Mouse (Mus musculus) hindbrain, embryonic 11.5 days (tissue): ENCODE measurements around the gene Dstyk. TPM values are rescaled to one million over a fixed set of nuclear protein-coding genes. Genes with fewer than 3 reads are reported as not detected.

Experiments used
- ATAC-seq: fragments of 200-750 bp; cut with Nextera tagmentation; 2 replicates; pipeline ENCODE4 v1.8.0; 2017; ENCODE audit warnings: mild to moderate bottlenecking, moderate TSS enrichment, moderate library complexity; ENCODE audit not compliant: low FRiP score
- DNase-seq: peaks from one replicate; pipeline ENCODE4 v3.0.0-alpha.2; 2015; ENCODE audit warnings: low spot score
- H3K27ac ChIP-seq: fragments of 300-500 bp; sonication (generic); 2 replicates; pipeline ENCODE4 v1.5.1; 2014; ENCODE audit warnings: mild to moderate bottlenecking, low read depth, low read length
- H3K27me3 ChIP-seq: fragments of 300-500 bp; sonication (generic); 2 replicates; pipeline ENCODE4 v1.6.1; 2014; ENCODE audit warnings: mild to moderate bottlenecking, low read length, moderate library complexity, mixed read lengths; ENCODE audit not compliant: control insufficient read depth, insufficient read depth
- H3K36me3 ChIP-seq: fragments of 300-500 bp; sonication (generic); 2 replicates; pipeline ENCODE4 v1.6.1; 2014; ENCODE audit warnings: mild to moderate bottlenecking, low read length, moderate library complexity, mixed read lengths; ENCODE audit not compliant: control insufficient read depth, insufficient read depth
- H3K4me1 ChIP-seq: fragments of 300-500 bp; sonication (generic); replicated peaks from 2 replicates; pipeline ENCODE4 v1.6.1; 2014; ENCODE audit warnings: low read length, mixed read lengths; ENCODE audit not compliant: control insufficient read depth, insufficient read depth
- H3K4me2 ChIP-seq: fragments of 300-500 bp; sonication (generic); replicated peaks from 2 replicates; pipeline ENCODE4 v1.6.1; 2014; ENCODE audit warnings: mild to moderate bottlenecking, low read depth, low read length
- H3K4me3 ChIP-seq: fragments of 300-500 bp; sonication (generic); 2 replicates; pipeline ENCODE4 v1.5.1; 2014; ENCODE audit warnings: low read depth, low read length
- H3K9ac ChIP-seq: fragments of 300-500 bp; sonication (generic); 2 replicates; pipeline ENCODE4 v1.6.1; 2014; ENCODE audit warnings: low read depth, low read length
- H3K9me3 ChIP-seq: fragments of 300-500 bp; sonication (generic); 2 replicates; pipeline ENCODE4 v1.6.1; 2016; ENCODE audit warnings: low read length; ENCODE audit not compliant: control insufficient read depth
- WGBS: fragments of 180-500 bp; shearing (Covaris S2); extraction: QIAGEN DNeasy Blood & Tissue Kit; methylation state at CpG from one replicate; pipeline ENCODE4 v1.1.7; 2014; 5-methylcytosine and 5-hydroxymethylcytosine counted together
- polyA plus RNA-seq: library from polyadenylated mRNA; unstranded; fragments of >200 nt; fragmentation: Nextera tagmentation; extraction: Ambion mirVana; gene quantifications from 2 replicates; pipeline ENCODE4 v1.2.1, GENCODE M21; 2014

The Dstyk gene
- polyA plus RNA-seq, 1 experiment from 2014 or later = 11.5 TPM

- Histone ChIP-seq H3K27me3 (no peaks in the 10 kb centered on the region), H3K4me1 (peaks cover 14% of the 10 kb centered on the region), H3K4me3 (no peak overlapping the region), H3K27ac (no peak overlapping the region), H3K9ac (no peak overlapping the region), H3K9me3 (no peaks in the 10 kb centered on the region), H3K4me2 (no peak overlapping the region), H3K36me3 (no peaks in the 10 kb centered on the region)
- ATAC-seq (no peak), DNase-seq (no peak)
- 83% methylated on average over 5 of the region's 5 CpGs for WGBS
These were observed 24.5 kb upstream of the Dstyk start for GRCm38 (mm10) chr1:132392872-132393271.

GRCm38 (mm10) chr1:132396705-132397104 lies 20.6 kb upstream of the Dstyk start:
- no peak overlapping the region for H3K9ac ChIP-seq
- H3K36me3 ChIP-seq = no peaks in the 10 kb centered on the region
- DNase-seq (no peak), ATAC-seq (no peak)
- no peak overlapping the region for H3K4me3 ChIP-seq
- no peaks in the 10 kb centered on the region for H3K9me3 ChIP-seq
- no peaks in the 10 kb centered on the region for H3K4me1 ChIP-seq
- no peak overlapping the region for H3K4me2 ChIP-seq
- 66% methylated on average over 2 of the region's 2 CpGs for WGBS
- no peak overlapping the region for H3K27ac ChIP-seq
- no peaks in the 10 kb centered on the region for H3K27me3 ChIP-seq

- ATAC-seq = no peak
- 70% methylated on average over 1 of the region's 1 CpGs for WGBS
- no peak overlapping the region for H3K4me2 ChIP-seq
These were observed 16.8 kb upstream of the Dstyk start for GRCm38 (mm10) chr1:132400538-132400937.

GRCm38 (mm10) chr1:132401843-132402242 lies 15.5 kb upstream of the Dstyk start:
- ATAC-seq = no peak
- H3K27me3 ChIP-seq = no peaks in the 10 kb centered on the region
- no peaks in the 10 kb centered on the region for H3K36me3 ChIP-seq
- H3K4me2 ChIP-seq = no peak overlapping the region
- H3K4me1 ChIP-seq = no peaks in the 10 kb centered on the region
- 93% methylated on average over 1 of the region's 1 CpGs for WGBS
- no peak overlapping the region for H3K27ac ChIP-seq
- H3K4me3 ChIP-seq = no peak overlapping the region
- DNase-seq = no peak
- no peak overlapping the region for H3K9ac ChIP-seq
- H3K9me3 ChIP-seq = no peaks in the 10 kb centered on the region

More at GRCm38 (mm10) chr1:132400538-132400937, 16.8 kb upstream of the Dstyk start:
- Histone ChIP-seq H3K36me3 (no peaks in the 10 kb centered on the region), H3K9ac (no peak overlapping the region), H3K9me3 (no peaks in the 10 kb centered on the region), H3K27ac (no peak overlapping the region), H3K4me3 (no peak overlapping the region), H3K27me3 (no peaks in the 10 kb centered on the region), H3K4me1 (no peaks in the 10 kb centered on the region)
- no peak for DNase-seq

- Histone ChIP-seq H3K4me1 (no peaks in the 10 kb centered on the region), H3K9me3 (no peaks in the 10 kb centered on the region), H3K27ac (no peak overlapping the region), H3K27me3 (no peaks in the 10 kb centered on the region), H3K4me3 (no peak overlapping the region), H3K36me3 (no peaks in the 10 kb centered on the region), H3K4me2 (no peak overlapping the region), H3K9ac (no peak overlapping the region)
- 84% methylated on average over 3 of the region's 3 CpGs for WGBS
- ATAC-seq = no peak
- DNase-seq = no peak
These were observed 6.7 kb upstream of the Dstyk start for GRCm38 (mm10) chr1:132410657-132411056.

- 75% methylated on average over 8 of the region's 8 CpGs for WGBS
- H3K9me3 ChIP-seq = no peaks in the 10 kb centered on the region
- ATAC-seq (no peak), DNase-seq (no peak)
- H3K4me1 ChIP-seq = no peaks in the 10 kb centered on the region; the same call in 1 of the 2 replicates
- no peak overlapping the region for H3K27ac ChIP-seq
- H3K27me3 ChIP-seq = no peaks in the 10 kb centered on the region
- no peak overlapping the region for H3K4me2 ChIP-seq
- H3K9ac ChIP-seq = no peak overlapping the region
- no peak overlapping the region for H3K4me3 ChIP-seq
- H3K36me3 ChIP-seq = no peaks in the 10 kb centered on the region
These were observed 962 bp upstream of the Dstyk start for GRCm38 (mm10) chr1:132416244-132416942.

GRCm38 (mm10) chr1:132416943-132417290 lies 438 bp upstream of the Dstyk start:
- H3K9me3 ChIP-seq = no peaks in the 10 kb centered on the region
- peak overlapping the region; percentile 79; the same call in 1 of the 2 replicates for H3K9ac ChIP-seq
- H3K4me3 ChIP-seq = peak overlapping the region; percentile 54
- no peaks in the 10 kb centered on the region; the same call in 1 of the 2 replicates for H3K4me1 ChIP-seq
- peak overlapping the region; percentile 87 for H3K27ac ChIP-seq
- no peaks in the 10 kb centered on the region for H3K27me3 ChIP-seq
- no peak for ATAC-seq
- 21% methylated on average over 6 of the region's 6 CpGs for WGBS
- no peaks in the 10 kb centered on the region for H3K36me3 ChIP-seq
- peak overlapping the region; percentile 57 for H3K4me2 ChIP-seq
- no peak for DNase-seq

- Histone ChIP-seq H3K9ac (no peak overlapping the region), H3K4me3 (no peak overlapping the region), H3K27me3 (no peaks in the 10 kb centered on the region), H3K36me3 (no peaks in the 10 kb centered on the region), H3K9me3 (no peaks in the 10 kb centered on the region), H3K4me2 (no peak overlapping the region), H3K27ac (no peak overlapping the region), H3K4me1 (no peaks in the 10 kb centered on the region; the same call in 1 of the 2 replicates)
- 90% methylated on average over 2 of the region's 2 CpGs for WGBS
- DNase-seq = no peak
- ATAC-seq = no peak
These were observed 2.9 kb downstream of the Dstyk start for GRCm38 (mm10) chr1:132420206-132420605.

- no peaks in the 10 kb centered on the region for H3K9me3 ChIP-seq
- no peaks in the 10 kb centered on the region for H3K27me3 ChIP-seq
- 89% methylated on average over 7 of the region's 7 CpGs for WGBS
- H3K4me3 ChIP-seq = no peak overlapping the region
- ATAC-seq (no peak), DNase-seq (no peak)
- no peak overlapping the region for H3K9ac ChIP-seq
- H3K36me3 ChIP-seq = no peaks in the 10 kb centered on the region
- no peak overlapping the region for H3K4me2 ChIP-seq
- H3K27ac ChIP-seq = no peak overlapping the region
- H3K4me1 ChIP-seq = no peaks in the 10 kb centered on the region; the same call in 1 of the 2 replicates
These were observed 3.3 kb downstream of the Dstyk start for GRCm38 (mm10) chr1:132420662-132421061.
